Mouse (Mus musculus) liver, embryonic 12.5 days (tissue): ENCODE results near the gene Gpr18. TPM values are rescaled to one million over a fixed set of nuclear protein-coding genes. Genes with fewer than 3 reads are reported as not detected.

Source experiments
- ATAC-seq: fragments of 200-750 bp; cut with Nextera tagmentation; 2 replicates; pipeline ENCODE4 v1.8.0; 2017; ENCODE audit warnings: moderate number of reproducible peaks, mild to moderate bottlenecking, moderate library complexity
- H3K27ac ChIP-seq: fragments of 300-500 bp; sonication (generic); 2 replicates; pipeline ENCODE4 v1.5.1; 2016; ENCODE audit warnings: mild to moderate bottlenecking
- H3K27me3 ChIP-seq: fragments of 300-500 bp; sonication (generic); replicated peaks from 2 replicates; pipeline ENCODE4 v1.6.1; 2016; ENCODE audit warnings: mild to moderate bottlenecking, moderate library complexity
- H3K36me3 ChIP-seq: fragments of 300-500 bp; sonication (generic); 2 replicates; pipeline ENCODE4 v1.6.1; 2016; ENCODE audit warnings: mild to moderate bottlenecking, moderate library complexity
- H3K4me1 ChIP-seq: fragments of 300-500 bp; sonication (generic); 2 replicates; pipeline ENCODE4 v1.6.1; 2016
- H3K4me2 ChIP-seq: fragments of 300-500 bp; sonication (generic); 2 replicates; pipeline ENCODE4 v1.6.1; 2016; ENCODE audit warnings: mild to moderate bottlenecking, moderate library complexity
- H3K4me3 ChIP-seq: fragments of 300-500 bp; sonication (generic); 2 replicates; pipeline ENCODE4 v1.5.1; 2016; ENCODE audit warnings: mild to moderate bottlenecking, moderate library complexity
- H3K9ac ChIP-seq: fragments of 300-500 bp; sonication (generic); 2 replicates; pipeline ENCODE4 v1.6.1; 2016; ENCODE audit warnings: mild to moderate bottlenecking, moderate library complexity
- H3K9me3 ChIP-seq: fragments of 300-500 bp; sonication (generic); replicated peaks from 2 replicates; pipeline ENCODE4 v1.6.1; 2016; ENCODE audit warnings: mild to moderate bottlenecking, moderate library complexity
- WGBS: fragments of 180-500 bp; shearing (Covaris S2); methylation state at CpG from one replicate; pipeline ENCODE4 v1.1.7; 2016; ENCODE audit not compliant: insufficient replicate concordance; 5-methylcytosine and 5-hydroxymethylcytosine counted together
- polyA plus RNA-seq: library from polyadenylated mRNA; unstranded; fragments of >200 nt; fragmentation: Nextera tagmentation; extraction: Ambion mirVana; gene quantifications from 2 replicates; pipeline ENCODE4 v1.2.1, GENCODE M21; 2016

The Gpr18 gene
- 0.08 TPM in 1 of 2 replicates, not detected in the other for polyA plus RNA-seq

DNA sequence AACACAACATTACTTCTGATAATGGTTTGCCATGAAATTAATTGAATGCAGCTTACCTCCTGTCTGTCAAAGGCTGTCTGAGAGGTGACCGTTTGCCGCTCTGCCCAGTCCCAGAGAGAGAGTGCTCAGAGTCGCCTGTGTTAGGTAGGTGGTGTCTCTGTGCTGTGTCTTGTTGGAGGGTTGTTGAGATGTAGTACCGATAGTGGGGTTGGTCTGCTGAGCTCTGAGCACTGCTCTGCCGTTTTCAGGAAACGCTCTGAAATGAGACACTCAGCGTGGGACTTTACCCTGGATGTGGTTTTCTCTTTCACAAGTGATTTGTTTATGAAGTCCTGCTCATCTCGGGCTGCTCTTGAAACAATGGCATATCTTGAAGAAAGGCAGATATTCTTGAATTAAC, at the start of gene Gpr18:
Gene Gpr18 (minus strand): TSS at position 161 of the 400 bp plus-strand sequence.
- Histone ChIP-seq H3K27me3 (no peaks in the 10 kb centered on the region), H3K36me3 (peaks cover 30% of the 10 kb centered on the region), H3K9ac (no peak within 1 kb of the TSS), H3K4me2 (no peak within 1 kb of the TSS), H3K27ac (no peak within 1 kb of the TSS), H3K9me3 (no peaks in the 10 kb centered on the region), H3K4me1 (0 out of 2 replicates have a peak, but pooled peaks cover 7% of the 10 kb centered on the region), H3K4me3 (no peak within 1 kb of the TSS)
- 61% methylated on average over 8 of the region's 8 CpGs for WGBS
- no peak for ATAC-seq

DNA sequence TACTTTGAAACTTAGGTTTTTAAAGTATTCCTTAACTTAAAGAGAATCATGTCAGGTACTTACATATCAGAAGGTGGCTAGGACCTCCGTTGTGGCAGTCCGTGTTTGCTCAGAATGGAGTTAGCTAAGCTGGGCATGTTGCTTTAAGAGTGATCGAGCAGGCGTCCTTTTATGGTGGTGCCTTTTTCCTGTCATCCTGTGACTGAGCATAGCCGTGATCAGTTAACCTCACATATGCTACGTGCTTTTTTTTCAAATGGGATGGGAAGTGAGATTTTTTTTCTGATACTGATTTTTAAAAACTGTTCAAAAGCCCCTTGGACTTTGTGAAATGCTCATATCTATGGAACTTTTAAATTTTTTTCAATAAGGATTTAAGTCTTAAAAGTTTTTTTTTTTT, 49.4 kb upstream of the Gpr18 start, which contains the start of gene Gpr183:
Gene Gpr183 (minus strand): TSS at position 206 of the 400 bp plus-strand sequence.
- H3K4me3 ChIP-seq, result no peak within 1 kb of the TSS; the same call in 1 of the 2 replicates
- H3K9me3 ChIP-seq, result no peaks in the 10 kb centered on the region
- H3K27me3 ChIP-seq, result no peaks in the 10 kb centered on the region
- whole genome bisulfite sequencing, result 19% methylated on average over 6 of the region's 6 CpGs
- no peak within 1 kb of the TSS for H3K9ac ChIP-seq
- H3K36me3 ChIP-seq, result 0 out of 2 replicates have a peak, but pooled peaks cover 3% of the 10 kb centered on the region
- H3K4me1 ChIP-seq, result peaks cover 44% of the 10 kb centered on the region
- no peak within 1 kb of the TSS for H3K27ac ChIP-seq
- H3K4me2 ChIP-seq, result 0 out of 2 replicates have a peak within 1 kb of the TSS, but pooled peaks have one; percentile 14
- ATAC-seq, result no peak

- Histone ChIP-seq H3K27ac (0 out of 2 replicates have a peak overlapping the region, but pooled peaks have one; percentile 17), H3K4me3 (no peak overlapping the region; the same call in 1 of the 2 replicates), H3K4me2 (peak overlapping the region; percentile 14; the same call in 1 of the 2 replicates), H3K27me3 (no peaks in the 10 kb centered on the region), H3K4me1 (peaks cover 44% of the 10 kb centered on the region), H3K36me3 (0 out of 2 replicates have a peak, but pooled peaks cover 3% of the 10 kb centered on the region), H3K9me3 (no peaks in the 10 kb centered on the region), H3K9ac (no peak overlapping the region)
- 41% methylated on average over 4 of the region's 4 CpGs for WGBS
- ATAC-seq, result no peak
Measured at GRCm38 (mm10) chr14:121963942-121964335, 48.4 kb upstream of the Gpr18 start.

- 56% methylated on average over 9 of the region's 9 CpGs for WGBS
- Histone ChIP-seq H3K27ac (peak overlapping the region; percentile 20; the same call in 1 of the 2 replicates), H3K36me3 (0 out of 2 replicates have a peak, but pooled peaks cover 3% of the 10 kb centered on the region), H3K4me1 (peaks cover 44% of the 10 kb centered on the region), H3K9me3 (no peaks in the 10 kb centered on the region), H3K4me3 (no peak overlapping the region; the same call in 1 of the 2 replicates), H3K4me2 (peak overlapping the region; percentile 14; the same call in 1 of the 2 replicates), H3K27me3 (no peaks in the 10 kb centered on the region), H3K9ac (no peak overlapping the region)
- ATAC-seq, result no peak
Measured at GRCm38 (mm10) chr14:121963251-121963941, 47.8 kb upstream of the Gpr18 start.

DNA sequence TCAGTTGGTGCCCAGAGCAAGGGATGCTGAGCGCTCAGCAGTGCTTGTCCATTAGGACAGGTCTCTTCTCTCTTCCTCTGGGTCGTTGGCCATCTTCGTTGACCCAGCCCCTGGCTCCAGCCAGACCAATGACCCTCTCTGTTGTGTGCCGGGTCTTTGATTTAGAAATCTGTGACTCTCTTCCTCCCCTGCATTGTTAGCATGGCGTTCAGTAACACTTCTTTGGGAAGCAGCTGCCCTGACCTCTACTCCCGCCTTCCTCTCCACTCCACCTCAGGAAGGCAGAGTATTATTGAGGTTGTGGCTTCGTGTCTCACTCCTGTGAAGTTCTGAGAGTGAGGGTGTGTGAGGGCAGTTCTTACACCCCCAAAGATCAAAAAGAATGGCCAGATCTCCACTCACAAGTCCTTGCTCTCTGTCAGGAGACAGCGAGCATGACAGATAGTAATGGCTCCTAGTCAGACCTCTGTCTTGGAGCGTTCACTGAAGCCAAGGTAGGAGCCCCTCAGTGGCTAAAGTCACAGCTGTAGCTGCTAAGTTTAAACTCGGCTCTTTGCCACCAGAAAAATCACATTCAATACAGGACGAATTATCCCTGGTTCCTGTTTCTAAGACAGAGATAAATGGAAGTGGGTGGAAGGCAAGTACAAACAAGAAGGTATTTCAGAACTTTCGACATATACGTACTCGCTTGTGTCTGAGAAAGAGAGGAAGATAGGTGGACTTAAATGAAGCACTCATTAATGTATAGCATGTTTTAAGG, 46.7 kb upstream of the Gpr18 start:
- Histone ChIP-seq H3K36me3 (0 out of 2 replicates have a peak, but pooled peaks cover 3% of the 10 kb centered on the region), H3K27me3 (no peaks in the 10 kb centered on the region), H3K4me3 (no peak overlapping the region), H3K27ac (peak overlapping the region; percentile 25; the same call in 1 of the 2 replicates), H3K4me1 (peaks cover 47% of the 10 kb centered on the region), H3K9me3 (no peaks in the 10 kb centered on the region), H3K4me2 (no peak overlapping the region), H3K9ac (no peak overlapping the region)
- no peak for ATAC-seq
- 52% methylated on average over 14 of the region's 14 CpGs for WGBS

- no peak for ATAC-seq
- H3K27ac ChIP-seq, result peak overlapping the region; percentile 14; the same call in 1 of the 2 replicates
- 66% methylated on average over 12 of the region's 12 CpGs for WGBS
Measured at GRCm38 (mm10) chr14:121961496-121962127, 46.0 kb upstream of the Gpr18 start.

DNA sequence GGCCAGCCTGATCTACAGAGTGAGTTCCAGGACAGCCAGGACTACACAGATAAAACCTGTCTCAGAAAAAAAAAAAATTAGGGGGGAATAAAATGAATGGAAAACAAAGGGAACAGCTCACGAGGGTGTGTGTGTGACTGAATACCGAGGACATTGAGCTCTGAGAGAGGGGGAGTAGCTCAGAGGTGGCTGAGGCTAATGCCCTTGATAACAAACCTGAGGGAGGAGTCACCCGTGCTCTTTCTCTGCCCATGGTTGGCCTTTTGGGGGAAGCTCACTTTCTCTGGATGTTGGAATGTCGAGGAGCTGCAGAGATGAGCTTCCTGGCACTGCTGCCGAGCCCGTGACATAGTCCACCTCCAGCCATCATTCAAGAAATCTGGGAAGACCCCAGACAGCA, 45.4 kb upstream of the Gpr18 start:
- H3K9ac ChIP-seq, result no peak overlapping the region
- peaks cover 48% of the 10 kb centered on the region for H3K4me1 ChIP-seq
- no peak for ATAC-seq
- no peaks in the 10 kb centered on the region for H3K9me3 ChIP-seq
- no peak overlapping the region for H3K27ac ChIP-seq
- peak overlapping the region; percentile 14; the same call in 1 of the 2 replicates for H3K4me2 ChIP-seq
- H3K27me3 ChIP-seq, result no peaks in the 10 kb centered on the region
- 29% methylated on average over 6 of the region's 6 CpGs for WGBS
- no peak overlapping the region for H3K4me3 ChIP-seq
- 0 out of 2 replicates have a peak, but pooled peaks cover 3% of the 10 kb centered on the region for H3K36me3 ChIP-seq

More at GRCm38 (mm10) chr14:121961496-121962127, 46.0 kb upstream of the Gpr18 start:
- Histone ChIP-seq H3K36me3 (0 out of 2 replicates have a peak, but pooled peaks cover 3% of the 10 kb centered on the region), H3K4me3 (no peak overlapping the region), H3K4me1 (peaks cover 48% of the 10 kb centered on the region), H3K9ac (no peak overlapping the region), H3K9me3 (no peaks in the 10 kb centered on the region), H3K4me2 (peak overlapping the region; percentile 14; the same call in 1 of the 2 replicates), H3K27me3 (no peaks in the 10 kb centered on the region)

DNA sequence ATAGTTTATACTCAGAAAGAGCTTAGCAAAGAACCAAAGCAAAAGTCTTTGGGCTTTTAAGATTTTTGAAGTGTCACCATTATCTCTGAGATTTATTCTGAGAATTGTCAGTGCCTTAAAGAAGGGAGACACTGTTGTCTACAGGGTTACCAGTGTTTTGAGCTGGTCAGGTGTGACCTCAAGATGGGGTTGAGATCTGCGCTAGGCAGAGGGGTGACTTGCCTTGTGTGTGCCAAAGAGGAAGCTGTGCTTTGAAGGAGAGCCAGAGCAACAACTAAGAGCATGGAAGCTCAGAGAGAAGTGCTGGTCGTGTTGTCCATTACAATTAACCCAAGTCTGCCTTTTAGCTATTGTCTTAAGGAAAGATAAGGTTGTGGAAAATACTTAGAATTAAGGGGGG, 45.0 kb upstream of the Gpr18 start:
- 41% methylated on average over 2 of the region's 2 CpGs for WGBS
- no peak for ATAC-seq

GRCm38 (mm10) chr14:121960031-121960430, 44.5 kb upstream of the Gpr18 start:
- H3K4me2 ChIP-seq, result no peak overlapping the region
- no peak for ATAC-seq
- peaks cover 48% of the 10 kb centered on the region for H3K4me1 ChIP-seq
- H3K9ac ChIP-seq, result no peak overlapping the region
- 72% methylated on average over 4 of the region's 4 CpGs for WGBS
- 0 out of 2 replicates have a peak, but pooled peaks cover 4% of the 10 kb centered on the region for H3K36me3 ChIP-seq
- no peaks in the 10 kb centered on the region for H3K27me3 ChIP-seq
- H3K27ac ChIP-seq, result no peak overlapping the region
- no peak overlapping the region for H3K4me3 ChIP-seq
- no peaks in the 10 kb centered on the region for H3K9me3 ChIP-seq

More for the DNA sequence above, 45.0 kb upstream of the Gpr18 start:
- Histone ChIP-seq H3K27me3 (no peaks in the 10 kb centered on the region), H3K9me3 (no peaks in the 10 kb centered on the region), H3K4me1 (peaks cover 48% of the 10 kb centered on the region), H3K36me3 (0 out of 2 replicates have a peak, but pooled peaks cover 3% of the 10 kb centered on the region), H3K9ac (no peak overlapping the region), H3K4me3 (no peak overlapping the region), H3K27ac (no peak overlapping the region), H3K4me2 (no peak overlapping the region)

DNA sequence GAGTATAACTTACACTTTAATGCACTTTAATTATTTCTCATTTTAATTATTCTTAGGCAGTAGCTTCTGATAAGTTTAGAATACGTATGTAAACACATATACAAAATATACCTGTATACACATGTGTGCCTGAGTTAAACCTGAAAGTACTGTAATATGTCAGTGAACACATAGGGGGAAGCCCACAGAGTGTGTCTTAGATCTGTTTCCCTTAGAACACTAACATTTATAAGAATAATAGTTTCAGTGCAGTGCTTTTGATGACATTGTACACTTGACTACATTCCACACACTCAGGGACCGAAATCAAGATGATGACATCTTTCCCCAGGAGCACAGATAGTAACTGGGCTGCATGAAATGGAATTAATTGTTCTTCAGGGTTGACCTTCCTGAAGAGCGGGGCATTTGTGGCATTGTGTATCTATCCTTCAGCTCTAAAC, 44.0 kb upstream of the Gpr18 start:
- no peak for ATAC-seq
- no peak overlapping the region for H3K9ac ChIP-seq
- no peak overlapping the region for H3K27ac ChIP-seq
- H3K36me3 ChIP-seq, result peaks cover 9% of the 10 kb centered on the region; the same call in 1 of the 2 replicates
- WGBS, result 77% methylated on average over 3 of the region's 3 CpGs
- H3K4me3 ChIP-seq, result no peak overlapping the region
- H3K4me1 ChIP-seq, result peaks cover 48% of the 10 kb centered on the region
- H3K9me3 ChIP-seq, result no peaks in the 10 kb centered on the region
- H3K27me3 ChIP-seq, result no peaks in the 10 kb centered on the region
- H3K4me2 ChIP-seq, result no peak overlapping the region
